Mouse (Mus musculus) ES-Bruce4 (cell line): Measurements from ENCODE around the gene Capn11.

Source experiments
- CTCF ChIP-seq: IDR thresholded peaks from one replicate; pipeline ENCODE4 v1.8.1; 2011; ENCODE audit warnings: low read depth, low read length
- EP300 ChIP-seq: IDR thresholded peaks from 2 replicates; pipeline ENCODE4 v1.6.1; 2011; ENCODE audit warnings: low read depth, low read length; ENCODE audit not compliant: insufficient read depth
- POLR2A ChIP-seq: IDR thresholded peaks from one replicate; pipeline ENCODE4 v1.8.1; 2011; ENCODE audit warnings: low read length; ENCODE audit not compliant: insufficient read depth

DNA sequence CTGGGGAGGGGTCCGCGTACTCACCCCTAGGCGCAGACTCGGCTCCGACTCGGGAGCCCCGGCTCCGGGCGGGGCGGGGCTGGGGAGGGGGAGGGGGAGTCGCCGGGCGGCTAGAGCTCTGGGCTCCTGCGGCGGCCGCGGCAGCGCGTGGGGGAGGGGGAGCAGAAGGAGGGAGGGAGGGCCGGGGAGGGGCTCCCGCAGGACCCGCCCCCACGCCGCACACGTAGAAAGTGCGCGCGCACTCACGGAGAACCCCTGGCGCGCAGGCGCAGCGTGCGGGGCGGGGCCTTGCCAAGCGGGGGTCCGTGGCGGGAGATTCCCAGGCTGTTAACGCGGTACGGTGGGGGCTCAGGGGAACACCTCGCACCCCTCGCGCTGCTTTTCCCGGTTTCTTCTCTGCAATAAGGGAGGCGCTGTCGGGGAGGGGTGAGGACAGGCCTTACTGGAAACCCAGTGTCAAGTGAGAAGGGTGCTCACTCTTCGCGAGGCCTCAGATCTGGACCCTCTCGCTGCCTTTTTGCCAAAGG is 27.0 kb upstream of the Capn11 start, which contains the start of gene Mrpl14:
- no peak for TF ChIP-seq CTCF
- TF ChIP-seq POLR2A, result no peak
- TF ChIP-seq EP300, result 0 out of 2 replicates have a peak, but pooled peaks have one; percentile 21
